Mouse (Mus musculus) cerebellum, postnatal 4 days (tissue): ENCODE results near the gene Cyth2.

ENCODE experiments used
- DNase-seq, 2 experiments: peaks; one replicate each; pipeline ENCODE4 v3.0.0; 2022; ENCODE audit warnings: low spot score in 2 of 2, mixed read lengths in 1 of 2

Gene Cyth2

DNA sequence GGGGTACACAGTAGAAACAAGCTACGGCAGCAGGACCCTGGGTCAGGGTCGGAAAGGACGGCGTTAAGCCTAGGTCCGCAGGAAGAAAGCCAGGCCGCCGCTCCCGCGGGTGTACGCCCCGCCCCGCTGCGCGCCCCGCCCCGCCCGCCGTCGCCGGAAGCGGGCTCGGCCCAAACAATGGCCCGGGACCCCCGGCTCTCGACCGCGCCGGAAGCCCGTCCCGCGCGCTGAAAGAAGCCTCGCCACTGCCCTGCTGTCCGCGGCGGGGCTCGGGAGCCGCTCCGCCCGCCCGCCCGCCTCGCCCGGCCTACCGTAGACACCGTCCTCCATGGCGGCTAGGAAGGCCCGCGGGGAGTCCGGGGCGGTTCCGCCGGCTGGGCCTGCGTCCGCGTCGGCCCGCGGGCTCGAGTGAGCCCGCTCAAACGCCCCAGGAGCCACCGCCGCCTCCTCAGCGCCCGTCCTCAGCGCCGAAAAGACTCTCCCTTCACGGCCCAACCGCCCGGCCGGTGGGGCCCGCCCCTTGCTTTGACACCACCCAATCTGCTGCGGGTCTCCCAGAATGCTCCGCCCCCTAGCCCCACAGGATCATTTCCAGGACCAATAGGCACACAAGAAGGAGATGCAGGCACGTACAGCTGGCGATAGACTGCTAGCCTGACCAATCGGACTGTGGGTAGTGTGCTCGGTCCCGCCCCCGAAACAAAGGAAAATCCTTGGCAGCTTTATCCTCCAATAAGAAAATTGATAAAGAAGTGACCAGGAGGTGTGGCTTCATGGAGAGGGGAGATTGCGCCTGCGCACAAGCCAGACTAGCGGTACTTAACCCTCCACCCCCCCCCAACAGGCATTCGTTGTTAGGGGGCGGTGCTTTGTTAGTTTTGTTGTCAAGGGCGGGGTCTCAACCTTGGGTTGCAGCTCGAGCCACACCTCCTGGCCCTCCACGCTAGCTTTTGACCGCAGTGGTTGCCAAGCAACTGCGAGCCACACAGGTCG is at the start of gene Cyth2:
Gene Cyth2 (minus strand): TSS at position 795 of the 993 bp plus-strand sequence.
- peak; percentile 96 to 98 for DNase-seq

DNA sequence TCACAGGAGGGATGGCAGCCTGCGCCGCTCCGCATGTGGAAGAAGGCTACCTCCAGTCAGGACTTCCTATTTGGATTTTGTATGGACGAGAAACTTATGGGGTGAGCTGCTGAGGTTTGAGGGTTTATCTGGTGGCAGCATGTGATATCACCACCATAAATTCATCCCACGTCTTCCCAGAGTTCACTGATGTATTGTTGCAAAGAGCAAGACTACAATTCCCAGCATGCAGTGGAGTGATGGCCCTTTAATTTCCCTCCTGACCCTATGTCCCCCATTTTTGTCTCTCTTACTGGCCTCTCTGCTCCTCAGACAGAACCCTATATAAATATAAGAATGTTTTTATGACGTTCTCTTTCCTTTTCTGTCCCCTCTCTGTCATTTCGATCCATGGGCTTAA is 48.4 kb upstream of the Cyth2 start:
- DNase-seq = no peak

DNA sequence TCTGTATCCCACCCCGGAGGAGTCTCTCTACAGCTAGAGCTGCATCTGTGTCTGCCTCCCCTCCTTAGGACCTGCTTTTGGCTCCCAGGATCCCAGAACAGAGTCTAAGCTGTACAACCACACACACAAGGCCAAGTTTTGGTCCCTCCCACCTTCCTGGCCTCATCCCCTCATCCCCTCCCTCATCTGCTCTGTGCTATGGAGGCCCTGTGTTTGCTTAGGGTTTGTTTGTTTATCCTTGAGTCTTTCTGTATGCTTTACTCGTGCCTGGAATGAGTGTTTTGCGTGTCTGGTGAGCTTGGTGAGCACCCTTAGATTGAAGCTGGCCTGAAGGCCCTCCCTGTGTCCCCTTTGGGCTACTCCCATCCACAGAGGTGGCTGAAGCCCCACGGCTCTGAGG is 44.6 kb upstream of the Cyth2 start:
- no peak for DNase-seq

DNA sequence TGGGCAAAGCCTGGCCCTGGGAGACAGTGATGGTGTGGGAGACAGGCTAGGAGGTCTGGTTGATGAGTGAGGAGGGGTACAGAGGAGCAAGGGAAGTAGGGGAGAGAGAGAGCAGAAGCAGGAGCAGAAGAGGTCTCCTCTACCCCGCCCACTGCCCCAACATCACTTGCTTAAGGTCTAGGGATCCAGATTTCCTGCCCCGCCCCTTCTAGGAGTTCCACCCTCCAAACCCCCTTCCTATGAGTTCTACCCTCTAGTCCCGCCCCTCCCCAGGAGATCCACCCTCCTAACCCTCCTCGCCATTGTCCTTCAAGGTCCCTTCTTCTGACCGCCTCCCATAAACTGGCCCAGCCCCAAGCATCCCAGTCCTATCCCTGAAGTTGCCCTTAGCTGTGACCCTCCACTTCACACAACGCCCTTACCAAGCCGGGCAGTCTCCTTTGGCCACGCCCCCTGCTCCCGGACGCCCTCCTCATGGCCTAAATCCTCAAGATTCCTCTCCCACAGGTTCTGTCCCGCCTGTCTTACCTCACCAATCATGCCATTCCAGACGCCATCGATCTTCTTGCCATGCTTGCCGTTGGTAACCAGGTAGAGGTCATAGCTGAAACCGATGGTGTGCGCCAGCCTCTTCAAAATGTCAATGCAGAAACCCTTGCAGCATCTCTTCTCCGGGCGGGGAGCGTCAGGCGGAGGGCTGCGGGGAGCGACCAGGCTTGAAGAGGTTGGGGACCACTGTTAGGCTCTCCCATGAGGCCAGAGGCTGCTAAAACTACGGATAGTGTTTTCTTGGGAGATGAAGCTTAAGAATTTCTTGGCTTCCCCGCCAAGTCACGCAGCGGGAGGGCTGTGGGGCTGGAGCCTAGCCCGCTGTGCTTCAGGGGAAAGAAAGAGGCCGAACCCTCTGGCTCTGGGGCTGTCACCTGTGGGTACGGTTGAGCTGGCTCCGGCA is 42.8 kb upstream of the Cyth2 start:
- DNase-seq = no peak

DNA sequence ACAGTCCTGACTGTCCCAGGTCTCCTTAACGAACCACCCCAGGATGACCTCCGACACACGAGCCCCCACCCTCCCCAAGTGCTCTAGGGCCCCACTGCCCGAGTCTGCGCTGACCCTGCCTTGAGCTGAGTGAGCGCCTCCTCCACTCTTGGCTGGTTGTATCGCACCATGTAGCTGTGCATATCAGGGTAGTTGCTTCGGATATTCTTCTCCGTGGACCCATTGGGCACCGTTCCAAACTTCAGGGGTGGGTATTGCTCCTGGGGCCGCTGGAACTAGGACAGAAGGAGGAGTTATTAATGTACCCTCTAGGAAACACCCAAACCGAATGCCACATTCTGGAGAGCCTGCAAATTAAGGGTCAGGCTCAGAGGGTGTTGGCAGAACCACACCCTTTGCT is 38.7 kb upstream of the Cyth2 start:
- DNase-seq = no peak

DNA sequence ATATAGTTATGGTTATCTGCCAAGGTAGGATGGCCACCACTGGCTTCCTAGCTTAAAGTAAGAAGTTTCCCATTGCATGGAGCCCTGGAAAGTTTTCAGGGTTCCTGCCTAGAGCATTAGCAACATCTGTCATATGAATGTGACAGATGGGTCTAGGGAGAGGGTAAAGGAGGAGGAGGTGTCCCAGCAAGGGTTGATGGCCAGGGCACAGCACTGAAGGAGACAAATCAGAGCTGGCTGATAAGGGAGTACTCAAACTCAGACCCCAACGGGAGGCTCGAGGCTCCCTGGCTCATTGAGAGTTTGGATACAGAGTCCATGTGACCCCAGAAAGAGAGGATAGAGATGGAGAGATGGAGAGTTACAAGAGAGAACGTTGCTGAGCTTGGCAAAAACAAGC is 36.3 kb upstream of the Cyth2 start:
- no peak for DNase-seq

DNA sequence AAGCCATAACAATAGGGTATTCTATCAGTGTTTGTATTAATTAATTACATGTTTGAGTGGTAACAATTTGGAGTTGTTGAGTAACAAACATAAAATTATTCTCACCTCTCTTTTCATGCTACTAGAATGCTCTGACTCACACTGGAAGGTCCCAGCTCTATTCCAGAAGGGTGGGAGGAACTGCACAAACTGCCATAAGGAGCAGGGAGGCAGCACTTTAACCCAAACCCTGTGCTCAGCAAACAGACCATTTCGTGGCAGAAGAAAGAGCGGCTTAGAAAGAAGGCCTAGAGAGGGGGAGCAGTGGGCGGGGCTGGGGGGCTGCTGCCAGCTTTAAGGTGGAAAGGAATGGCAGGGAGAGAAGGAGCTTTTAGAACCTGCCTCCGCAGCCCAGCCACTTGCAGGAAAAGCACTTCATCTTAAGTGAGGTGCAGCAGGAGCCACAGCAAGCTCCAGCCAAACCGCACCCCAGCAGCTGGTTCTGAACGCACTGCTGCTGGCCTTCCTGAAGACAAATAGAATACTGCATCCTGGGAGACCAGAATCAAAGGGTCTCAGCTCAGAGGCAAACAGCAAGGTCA is 34.2 kb upstream of the Cyth2 start:
- no peak for DNase-seq

DNA sequence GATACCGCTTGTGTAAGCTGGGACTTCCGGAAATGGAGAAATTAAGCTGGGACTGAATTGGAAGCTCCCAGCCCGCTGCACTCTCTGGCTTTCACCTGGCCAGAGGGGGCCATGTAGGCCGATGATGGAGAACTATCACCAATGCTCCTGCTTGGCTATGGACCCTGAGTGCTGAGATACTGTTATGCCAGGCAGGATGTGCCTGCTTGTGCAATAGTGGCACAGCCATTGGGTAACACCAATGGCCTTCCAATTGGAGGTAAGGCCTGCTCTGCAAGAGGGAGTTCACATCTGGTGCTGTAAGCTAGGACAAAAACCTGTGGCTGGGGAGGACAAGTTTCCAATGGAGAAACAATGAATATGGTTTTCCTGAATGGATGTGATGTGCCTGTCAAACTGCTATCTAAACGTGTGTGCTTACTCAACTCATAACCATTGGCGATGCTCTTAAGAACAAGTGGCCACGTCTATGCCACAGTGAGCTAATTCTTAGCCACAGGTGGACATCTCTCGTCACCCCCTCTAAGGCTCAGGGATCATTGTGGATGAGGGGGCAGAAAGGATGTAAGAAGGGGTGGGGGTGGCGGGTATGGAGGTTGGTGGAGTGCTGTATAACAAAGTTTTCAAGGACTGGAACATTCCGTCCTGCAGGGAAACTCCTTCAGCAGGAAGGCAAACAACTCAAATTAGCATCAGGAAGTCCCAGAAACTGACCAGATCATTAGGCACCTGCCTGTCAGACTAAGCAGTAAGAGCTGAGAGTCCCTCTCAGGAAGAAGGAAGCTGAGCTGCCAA is 28.8 kb upstream of the Cyth2 start:
- no peak for DNase-seq

DNA sequence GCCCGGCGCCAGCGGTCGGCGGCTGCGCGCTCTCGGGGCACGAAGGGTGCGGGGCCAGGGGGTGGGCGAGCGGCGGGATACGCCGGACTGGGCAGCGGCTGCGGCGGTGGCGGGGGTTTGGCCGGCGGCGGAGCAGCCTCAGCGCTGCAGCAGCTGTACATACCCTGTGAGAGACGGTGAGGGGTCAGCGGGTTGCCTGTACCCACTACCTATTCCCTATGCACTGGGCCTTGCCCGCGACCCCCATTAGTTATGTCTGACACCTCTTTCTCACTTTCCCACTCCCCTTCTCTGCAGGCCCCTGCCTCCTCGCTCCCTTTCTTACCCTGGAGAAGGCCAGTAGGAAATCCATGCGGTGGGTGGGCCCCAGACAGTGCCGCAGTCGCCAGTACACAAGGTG is 19.5 kb upstream of the Cyth2 start:
- DNase-seq = no peak

DNA sequence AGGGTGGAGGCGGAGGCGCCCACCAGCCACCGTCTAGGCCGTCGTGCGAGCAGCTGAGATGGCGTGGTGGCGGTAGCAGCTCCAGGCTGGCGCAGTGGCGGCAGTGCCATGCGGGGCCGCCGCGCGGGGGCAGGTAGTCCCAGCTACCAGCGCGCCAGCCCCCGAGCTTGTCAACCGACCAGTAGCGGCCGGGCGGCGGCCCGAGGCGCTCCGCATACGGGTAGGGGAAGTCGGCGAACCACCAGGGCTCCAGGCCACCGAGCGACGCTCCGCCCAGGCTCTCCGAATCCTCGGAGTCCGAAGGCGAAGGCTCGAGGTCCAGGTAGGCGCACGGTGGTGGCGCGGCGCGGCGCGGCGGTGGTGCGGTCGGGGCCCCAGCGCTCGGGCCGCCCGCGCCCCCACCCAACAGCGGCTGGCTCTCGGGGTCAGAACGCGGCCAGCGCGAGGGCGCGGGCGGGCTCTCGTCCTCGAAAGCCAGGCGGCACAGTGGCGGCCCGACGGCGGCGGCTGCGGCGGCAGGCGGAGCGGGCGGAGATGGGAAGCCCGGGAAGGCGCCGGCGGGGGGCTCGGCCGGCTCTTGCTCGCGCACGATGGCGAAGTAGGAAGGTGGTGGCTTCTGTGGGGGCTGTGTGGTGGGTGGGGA is 18.9 kb upstream of the Cyth2 start:
- no peak for DNase-seq

DNA sequence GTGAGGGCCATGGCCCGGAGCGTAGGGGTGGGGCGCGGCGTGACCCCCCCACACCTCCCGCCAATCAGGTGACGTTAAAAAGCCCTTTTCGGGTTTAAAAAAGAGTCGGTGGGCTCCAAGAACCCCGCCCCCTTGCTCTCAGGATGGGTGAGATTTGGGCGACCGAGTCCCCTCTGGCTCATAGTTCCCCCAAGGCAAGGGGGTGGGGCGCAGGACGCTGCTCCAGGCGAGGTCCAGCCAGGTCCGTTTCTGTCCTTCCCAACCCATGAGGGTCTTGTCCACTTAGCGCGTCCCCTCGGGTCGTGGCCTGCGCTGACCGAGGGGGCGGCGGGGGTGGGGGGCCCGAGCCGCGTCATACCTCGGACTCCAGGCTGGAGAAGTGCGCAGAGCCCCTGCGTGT is 18.0 kb upstream of the Cyth2 start:
- no peak for DNase-seq

DNA sequence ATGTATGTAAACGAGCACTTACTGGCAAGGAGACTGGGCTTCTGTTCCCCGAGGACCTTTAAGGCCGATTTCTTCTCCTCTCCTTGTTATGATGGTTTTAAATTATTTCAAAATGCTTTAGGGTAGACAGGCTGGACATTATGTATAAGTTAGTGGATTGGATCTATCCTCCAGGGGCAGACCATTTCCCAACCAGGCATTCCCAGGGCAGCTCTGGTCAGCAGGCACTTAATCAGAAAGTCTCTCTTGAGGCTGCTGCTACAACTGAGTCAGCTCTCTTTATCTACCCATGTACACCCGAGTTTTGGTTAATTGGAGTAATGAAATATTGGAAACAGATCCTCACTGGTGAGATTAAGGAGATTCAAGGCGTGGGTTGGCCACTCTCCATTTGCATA is 16.7 kb upstream of the Cyth2 start:
- DNase-seq = no peak

DNA sequence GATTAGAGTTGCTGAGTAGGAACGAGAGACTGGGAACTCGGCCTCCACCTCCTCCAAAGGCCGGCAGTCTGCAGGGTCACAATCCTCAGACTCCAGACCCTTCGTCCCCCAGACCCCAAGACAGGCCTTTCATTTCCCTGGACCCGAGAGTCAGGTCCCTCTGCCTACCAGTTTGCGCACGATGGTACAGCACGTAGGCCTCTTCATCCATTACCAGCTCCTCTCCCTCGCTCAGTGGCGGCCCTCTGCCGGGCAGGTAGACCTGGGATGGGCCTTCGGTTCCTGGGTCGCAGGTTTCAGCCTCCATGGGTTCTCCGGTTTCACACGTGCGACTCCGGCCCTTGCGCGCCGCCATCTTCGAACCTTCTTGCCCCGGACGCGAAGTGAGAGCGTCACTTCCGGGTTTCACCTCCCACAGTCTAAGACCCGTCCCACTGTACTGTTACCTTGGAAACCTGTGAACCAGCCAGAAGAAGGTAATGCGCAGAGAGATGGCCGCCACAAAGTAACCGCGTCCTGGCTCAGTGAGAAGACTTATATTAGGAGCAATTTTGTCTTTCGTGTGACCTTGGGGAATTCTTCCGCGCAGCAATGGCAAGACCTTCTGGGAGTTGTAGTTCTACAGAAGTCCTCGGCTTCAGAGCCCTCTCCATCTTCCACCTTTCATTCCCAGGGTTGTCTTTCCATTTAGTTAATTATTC is 16.2 kb upstream of the Cyth2 start, which contains the start of gene Grwd1:
Gene Grwd1 (minus strand): TSS at position 518 of the 701 bp plus-strand sequence.
- DNase-seq = peak; percentile 63 to 78

DNA sequence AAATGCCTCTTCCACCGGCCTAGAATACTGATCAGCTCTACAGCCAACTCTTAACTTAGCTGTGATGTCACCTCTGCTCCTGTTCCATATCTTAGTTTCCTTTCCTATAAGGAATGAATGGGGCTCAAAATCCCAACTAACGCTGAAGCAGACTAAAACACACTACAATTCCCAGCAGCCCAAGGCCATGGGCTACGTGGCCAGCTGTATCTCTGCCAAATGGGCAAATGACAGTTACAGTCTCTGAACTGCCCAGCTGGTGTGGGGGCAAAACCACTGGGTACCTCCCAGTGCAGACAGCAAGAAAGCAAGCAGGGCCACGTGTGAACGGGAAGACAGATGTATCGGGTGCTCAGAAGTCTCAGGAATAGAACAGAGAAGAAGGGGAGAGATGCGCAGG is 12.2 kb upstream of the Cyth2 start:
- no peak for DNase-seq

DNA sequence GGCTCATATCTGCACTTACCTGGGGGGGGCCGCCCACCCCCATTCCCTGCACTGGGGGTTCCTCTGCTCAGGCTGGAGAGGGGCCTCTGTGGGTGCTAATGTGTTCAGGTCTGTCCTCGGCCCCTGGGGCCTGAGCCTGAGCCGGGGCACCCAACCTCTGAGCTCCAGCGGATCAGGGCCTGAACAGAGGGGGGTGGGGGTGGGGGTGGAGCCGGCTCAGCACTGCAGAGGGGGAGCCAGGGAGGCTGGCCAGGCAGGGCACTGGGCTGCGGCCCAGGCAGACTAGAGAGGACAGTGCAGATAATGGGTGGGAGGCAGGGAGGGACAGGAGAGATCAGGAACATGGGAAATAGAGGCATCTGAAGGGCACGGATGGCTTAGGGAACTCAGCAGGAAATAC is 10.2 kb upstream of the Cyth2 start, which contains the start of gene Kcnj14:
Gene Kcnj14 (minus strand): TSS at position 185 of the 400 bp plus-strand sequence.
- DNase-seq = no peak

DNA sequence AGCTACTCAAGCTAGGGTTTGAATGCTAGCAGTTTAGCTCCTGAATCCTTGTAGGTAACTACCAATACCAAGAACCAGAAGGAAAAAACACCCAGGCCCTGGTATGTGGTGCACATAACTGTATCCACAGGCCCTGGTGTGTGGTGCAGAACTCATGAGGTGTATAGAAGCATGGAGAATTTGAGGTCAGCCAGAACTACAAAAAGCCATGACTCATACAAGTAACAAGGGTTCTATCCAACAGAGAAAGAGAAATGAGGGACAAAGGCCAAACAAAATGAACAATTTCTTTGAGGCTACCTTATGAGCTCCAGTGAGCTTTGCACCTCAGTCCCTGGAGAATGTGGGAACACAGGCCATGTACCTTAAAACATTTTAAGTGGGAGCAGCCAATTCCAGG is 6.5 kb upstream of the Cyth2 start:
- no peak for DNase-seq

DNA sequence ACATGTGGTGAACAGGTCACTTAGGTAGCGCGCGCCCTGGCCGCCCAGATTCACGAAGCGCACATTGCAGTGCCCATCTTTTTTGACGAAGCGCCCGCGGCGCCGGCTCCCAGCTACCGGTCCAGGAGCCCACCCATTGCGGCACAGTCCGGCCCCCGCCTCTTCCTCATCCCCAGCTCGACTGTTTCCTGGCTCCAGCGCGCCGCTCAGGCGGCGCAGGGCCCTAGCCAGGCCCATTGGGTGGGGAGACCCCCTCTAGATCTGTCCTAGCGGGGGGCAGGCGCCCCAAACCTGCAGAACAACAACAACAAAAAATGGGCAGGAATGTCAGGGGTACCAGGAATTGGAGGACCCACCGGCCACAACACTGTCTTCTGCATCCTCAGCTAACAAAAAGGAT is 5.5 kb upstream of the Cyth2 start:
- no peak for DNase-seq

DNA sequence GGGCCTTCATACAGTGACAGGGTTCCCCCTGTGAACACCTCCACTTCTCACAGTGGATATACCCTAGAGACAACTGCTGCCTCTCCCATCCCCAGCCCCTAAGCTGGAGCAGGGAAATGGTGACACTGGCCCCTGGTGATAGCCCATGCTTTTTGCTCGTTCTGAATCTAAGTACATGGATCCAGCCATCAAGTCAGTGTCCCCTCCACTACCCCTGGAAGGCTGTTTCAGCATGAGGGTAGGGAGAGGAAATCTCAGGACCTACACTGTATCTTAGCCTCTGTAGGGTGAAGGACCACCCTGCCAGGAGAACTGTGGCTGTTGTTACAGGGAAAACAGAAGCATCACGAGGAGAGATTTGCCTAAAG is 1.6 kb upstream of the Cyth2 start:
- no peak for DNase-seq

DNA sequence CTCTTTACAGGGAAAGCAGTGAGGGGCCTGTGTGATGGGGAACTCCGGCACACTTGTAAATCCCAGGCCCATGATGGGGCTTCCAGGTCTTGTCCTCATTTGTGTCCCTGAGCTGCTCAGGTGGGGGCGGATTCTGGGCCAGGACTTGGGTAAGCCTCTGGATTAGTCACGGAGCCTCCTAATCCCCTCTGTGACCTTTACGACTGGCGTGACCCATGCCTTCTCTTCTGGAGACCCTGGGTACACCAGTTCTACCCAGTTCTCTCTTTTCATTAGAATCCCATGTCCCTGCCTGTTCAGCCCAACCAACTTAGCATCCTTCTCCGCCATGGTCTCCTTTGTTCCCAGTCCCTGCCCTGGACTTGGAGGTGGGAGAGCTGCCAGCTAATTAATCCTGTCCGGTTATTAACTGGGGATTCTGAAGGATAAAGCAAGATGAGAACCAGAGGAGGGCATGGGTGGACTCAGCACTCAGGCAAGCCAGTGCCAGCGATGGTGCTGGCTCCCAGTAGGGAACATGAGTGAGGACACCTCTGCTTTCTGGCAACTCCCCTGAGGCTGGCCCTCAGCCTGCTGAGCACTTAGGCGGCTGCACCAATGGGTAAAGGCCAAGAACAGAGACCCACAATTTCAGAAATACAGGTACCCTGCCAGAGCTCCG is 1.1 kb upstream of the Cyth2 start:
- no peak for DNase-seq

DNA sequence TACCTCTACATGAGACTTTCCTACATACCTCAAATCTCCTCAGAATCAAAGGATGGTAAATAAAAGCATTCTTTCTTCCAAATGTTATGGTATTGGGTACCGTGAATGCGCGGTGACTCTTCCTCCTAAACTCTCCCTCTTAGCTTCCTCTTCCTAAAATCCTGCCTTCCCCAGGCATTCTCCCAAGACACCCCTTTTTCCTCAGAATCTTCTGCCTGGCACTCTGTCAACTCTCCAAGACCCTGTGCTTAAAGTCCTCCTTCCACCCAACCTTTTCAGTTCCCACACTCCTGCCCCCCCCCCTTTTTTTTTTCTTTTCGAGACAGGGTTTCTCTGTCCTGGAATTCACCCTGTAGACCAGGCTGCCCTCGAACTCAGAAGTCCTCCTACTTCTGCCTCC is 460 bp upstream of the Cyth2 start:
- DNase-seq = no peak
